14 mouse cellular contexts compared by ENCODE assay signal in genomic region chr10:80671936-80672690, GRCm38 (mm10). TPM values are rescaled to one million over a fixed set of nuclear protein-coding genes. Genes with fewer than 3 reads are reported as not detected.
DNase-seq lines count a peak whose midpoint lies in the region; ATAC-seq and TF ChIP-seq lines count a peak whose summit lies in the region.
"Had no signal": no experiment of that assay in that cellular context is flagged by ENCODE, and none has a peak within 500 bp of the region (broad histone marks: within the 10 kb centered on the region; RNA-seq: fewer than 3 reads in every experiment).

No protein-coding gene starts in this region.

- no peak overlapping the region for H3K4me3 ChIP-seq in hindbrain, embryonic 11.5 days (ENCODE audit: low read depth, low read length)
- H3K4me3 ChIP-seq in hindbrain, embryonic 10.5 days = no peak overlapping the region
- no peak overlapping the region for H3K4me3 ChIP-seq in lung, embryonic 14.5 days (ENCODE audit: low read depth, low read length)
- H3K4me3 ChIP-seq in heart, embryonic 14.5 days (ENCODE audit: control insufficient read depth in 1 of 2, insufficient read depth in 1 of 2, low read depth in 1 of 2, low read length in 2 of 2) = no peak overlapping the region
- H3K4me3 ChIP-seq: stomach, embryonic 15.5 days had no signal

- WGBS in hindbrain, embryonic 11.5 days = 79% methylated on average over 11 of the region's 11 CpGs
- WGBS in hindbrain, embryonic 10.5 days = 80% methylated on average over 11 of the region's 11 CpGs
- 78% methylated on average over 11 of the region's 11 CpGs for WGBS in lung, embryonic 14.5 days
- 83% methylated on average over 11 of the region's 11 CpGs for WGBS in heart, embryonic 14.5 days

- H3K4me2 ChIP-seq in hindbrain, embryonic 11.5 days (replicated peaks; ENCODE audit: low read depth, low read length) = no peak overlapping the region
- no peak overlapping the region for H3K4me2 ChIP-seq in lung, embryonic 14.5 days
- no peak overlapping the region for H3K4me2 ChIP-seq in heart, embryonic 14.5 days (ENCODE audit: low read length)

- no peak for TF ChIP-seq CTCF in lung, embryonic 14.5 days (IDR thresholded peaks at IDR 0.05; ENCODE audit: low read depth)

- no peaks in the 10 kb centered on the region for H3K9me3 ChIP-seq in hindbrain, embryonic 11.5 days (ENCODE audit: control insufficient read depth, low read length)
- no peaks in the 10 kb centered on the region for H3K9me3 ChIP-seq in hindbrain, embryonic 10.5 days
- H3K9me3 ChIP-seq in lung, embryonic 14.5 days (ENCODE audit: low read depth, low read length) = no peaks in the 10 kb centered on the region
- H3K9me3 ChIP-seq in heart, embryonic 14.5 days (ENCODE audit: control insufficient read depth, low read length) = no peaks in the 10 kb centered on the region
- H3K9me3 ChIP-seq: stomach, embryonic 15.5 days had no signal

- no peak overlapping the region for H3K27ac ChIP-seq in hindbrain, embryonic 11.5 days (ENCODE audit: low read depth, low read length)
- no peak overlapping the region for H3K27ac ChIP-seq in hindbrain, embryonic 10.5 days
- H3K27ac ChIP-seq in lung, embryonic 14.5 days (ENCODE audit: low read depth) = no peak overlapping the region
- 0 out of 4 replicates have a peak overlapping the region, but pooled peaks of 1 of the 2 experiments have one; percentile 17 for H3K27ac ChIP-seq in heart, embryonic 14.5 days (replicated peaks in 1 of 2; ENCODE audit: control insufficient read depth in 1 of 2, insufficient read depth in 1 of 2, low read depth in 2 of 2, low read length in 2 of 2)
- H3K27ac ChIP-seq: stomach, embryonic 15.5 days had no signal

- no peaks in the 10 kb centered on the region for H3K27me3 ChIP-seq in hindbrain, embryonic 11.5 days (ENCODE audit: control insufficient read depth, insufficient read depth, low read length)
- H3K27me3 ChIP-seq in hindbrain, embryonic 10.5 days (ENCODE audit: insufficient read depth, poor library complexity, severe bottlenecking) = no peaks in the 10 kb centered on the region
- H3K27me3 ChIP-seq in lung, embryonic 14.5 days (ENCODE audit: insufficient read depth, low read length) = no peaks in the 10 kb centered on the region
- no peaks in the 10 kb centered on the region for H3K27me3 ChIP-seq in heart, embryonic 14.5 days (ENCODE audit: control insufficient read depth, insufficient read depth, low read length)
- H3K27me3 ChIP-seq: stomach, embryonic 15.5 days had no signal

- DNase-seq in cerebellum, adult 9-10 months = peak; percentile 64
- no peak for DNase-seq in cerebellum, adult 11 months
- DNase-seq in hindbrain, embryonic 11.5 days (ENCODE audit: low spot score) = no peak
- no peak for DNase-seq in hindbrain, embryonic 10.5 days (ENCODE audit: low spot score)
- DNase-seq in lung, embryonic 14.5 days = no peak
- no peak for DNase-seq in lung, adult 18-20 months
- DNase-seq in adrenal gland, adult 18-20 months (ENCODE audit: low spot score in 2 of 2) = no peak
- DNase-seq: adrenal gland, adult 8-10 months; B cell, adult 2 months; gastrocnemius, postnatal 10 days; thymus, postnatal 4 days had no signal

- peaks cover 15% of the 10 kb centered on the region for H3K4me1 ChIP-seq in hindbrain, embryonic 11.5 days (replicated peaks; ENCODE audit: control insufficient read depth, insufficient read depth, low read length)
- H3K4me1 ChIP-seq in hindbrain, embryonic 10.5 days (replicated peaks) = peaks cover 56% of the 10 kb centered on the region
- H3K4me1 ChIP-seq in lung, embryonic 14.5 days (ENCODE audit: insufficient read depth) = peaks cover 16% of the 10 kb centered on the region
- H3K4me1 ChIP-seq in heart, embryonic 14.5 days (ENCODE audit: control insufficient read depth in 2 of 2, insufficient read depth in 2 of 2, low read length in 2 of 2) = peaks cover 17 to 46% of the 10 kb centered on the region in 2 experiments

- no peak for ATAC-seq in hindbrain, embryonic 11.5 days (ENCODE audit: low FRiP score)
- ATAC-seq in lung, embryonic 14.5 days (ENCODE audit: insufficient read depth) = no peak
- ATAC-seq in heart, embryonic 14.5 days (ENCODE audit: insufficient number of reproducible peaks, insufficient read depth, low FRiP score, low read depth) = no peak
- ATAC-seq: inflammation-experienced regulatory T-cells, adult 6 months had no signal

- H3K9ac ChIP-seq in hindbrain, embryonic 11.5 days (ENCODE audit: low read depth, low read length) = 0 out of 2 replicates have a peak overlapping the region, but pooled peaks have one; percentile 16
- H3K9ac ChIP-seq in lung, embryonic 14.5 days = peak overlapping the region; percentile 20; the same call in 1 of the 2 replicates
- H3K9ac ChIP-seq in heart, embryonic 14.5 days (ENCODE audit: low read length) = 0 out of 2 replicates have a peak overlapping the region, but pooled peaks have one; percentile 21
- H3K9ac ChIP-seq: stomach, embryonic 15.5 days had no signal

- peaks cover 21% of the 10 kb centered on the region; the same call in 1 of the 2 replicates for H3K36me3 ChIP-seq in hindbrain, embryonic 11.5 days (ENCODE audit: control insufficient read depth, insufficient read depth, low read length)
- peaks cover 74% of the 10 kb centered on the region for H3K36me3 ChIP-seq in hindbrain, embryonic 10.5 days
- H3K36me3 ChIP-seq in lung, embryonic 14.5 days (ENCODE audit: insufficient read depth) = peaks cover 70% of the 10 kb centered on the region
- H3K36me3 ChIP-seq in heart, embryonic 14.5 days (ENCODE audit: control insufficient read depth, insufficient read depth, low read length) = peaks cover 66% of the 10 kb centered on the region

RNA-seq across cellular contexts. Expression of gene Mknk2, which starts 5.8 kb away (rescaled TPM):
- 47.0 and 48.4 TPM in 2 replicates for polyA plus RNA-seq in hindbrain, embryonic 11.5 days (2014; fragmentation: Nextera tagmentation; extraction: Ambion mirVana)
- polyA plus RNA-seq in hindbrain, embryonic 10.5 days (2016; fragmentation: Nextera tagmentation; extraction: Ambion mirVana) = 93.2 and 97.8 TPM in 2 replicates
- polyA plus RNA-seq in lung, embryonic 14.5 days (2014; fragmentation: Nextera tagmentation; extraction: Ambion mirVana) = 102 and 110 TPM in 2 replicates
- polyA plus RNA-seq in heart, embryonic 14.5 days (2014; fragmentation: Nextera tagmentation; extraction: Ambion mirVana) = 69.5 and 82.7 TPM in 2 replicates
- total RNA-seq in adrenal gland, adult 18-20 months (2021) = 100 to 1,000 TPM; 162 to 331 TPM

RNA-seq across cellular contexts. Expression of gene Btbd2, which starts 15.2 kb away (rescaled TPM):
- polyA plus RNA-seq in hindbrain, embryonic 11.5 days (2014; fragmentation: Nextera tagmentation; extraction: Ambion mirVana) = 36.2 and 47.2 TPM in 2 replicates
- polyA plus RNA-seq in hindbrain, embryonic 10.5 days (2016; fragmentation: Nextera tagmentation; extraction: Ambion mirVana) = 77.0 and 77.1 TPM in 2 replicates
- polyA plus RNA-seq in lung, embryonic 14.5 days (2014; fragmentation: Nextera tagmentation; extraction: Ambion mirVana) = 82.5 and 101 TPM in 2 replicates
- polyA plus RNA-seq in heart, embryonic 14.5 days (2014; fragmentation: Nextera tagmentation; extraction: Ambion mirVana) = 49.4 and 53.8 TPM in 2 replicates
- total RNA-seq in adrenal gland, adult 18-20 months (2021) = 10 to 100 TPM; 51.4 to 58.5 TPM

RNA-seq across cellular contexts. Expression of gene Mob3a, which starts 29.7 kb away (rescaled TPM):
- polyA plus RNA-seq in hindbrain, embryonic 11.5 days (2014; fragmentation: Nextera tagmentation; extraction: Ambion mirVana) = 54.4 and 55.6 TPM in 2 replicates
- polyA plus RNA-seq in hindbrain, embryonic 10.5 days (2016; fragmentation: Nextera tagmentation; extraction: Ambion mirVana) = 68.8 and 77.2 TPM in 2 replicates
- polyA plus RNA-seq in lung, embryonic 14.5 days (2014; fragmentation: Nextera tagmentation; extraction: Ambion mirVana) = 35.1 and 40.3 TPM in 2 replicates
- 19.1 and 22.3 TPM in 2 replicates for polyA plus RNA-seq in heart, embryonic 14.5 days (2014; fragmentation: Nextera tagmentation; extraction: Ambion mirVana)
- total RNA-seq in adrenal gland, adult 18-20 months (2021) = 10 to 100 TPM; 16.1 to 29.6 TPM

RNA-seq across cellular contexts. Expression of gene Izumo4, which starts 29.9 kb away (rescaled TPM):
- polyA plus RNA-seq in hindbrain, embryonic 11.5 days (2014; fragmentation: Nextera tagmentation; extraction: Ambion mirVana) = 10.3 and 11.4 TPM in 2 replicates
- polyA plus RNA-seq in hindbrain, embryonic 10.5 days (2016; fragmentation: Nextera tagmentation; extraction: Ambion mirVana) = 13.7 and 18.7 TPM in 2 replicates
- polyA plus RNA-seq in lung, embryonic 14.5 days (2014; fragmentation: Nextera tagmentation; extraction: Ambion mirVana) = 6.7 and 7.3 TPM in 2 replicates
- 3.5 and 7.0 TPM in 2 replicates for polyA plus RNA-seq in heart, embryonic 14.5 days (2014; fragmentation: Nextera tagmentation; extraction: Ambion mirVana)
- total RNA-seq in adrenal gland, adult 18-20 months (2021) = 10 to 100 TPM; 11.0 to 18.0 TPM

RNA-seq across cellular contexts. Expression of gene Csnk1g2, which starts 49.5 kb away (rescaled TPM):
- polyA plus RNA-seq in hindbrain, embryonic 11.5 days (2014; fragmentation: Nextera tagmentation; extraction: Ambion mirVana) = 71.1 and 85.6 TPM in 2 replicates
- 169 and 180 TPM in 2 replicates for polyA plus RNA-seq in hindbrain, embryonic 10.5 days (2016; fragmentation: Nextera tagmentation; extraction: Ambion mirVana)
- polyA plus RNA-seq in lung, embryonic 14.5 days (2014; fragmentation: Nextera tagmentation; extraction: Ambion mirVana) = 105 and 124 TPM in 2 replicates
- 64.8 and 65.0 TPM in 2 replicates for polyA plus RNA-seq in heart, embryonic 14.5 days (2014; fragmentation: Nextera tagmentation; extraction: Ambion mirVana)
- 100 to 1,000 TPM; 134 to 140 TPM for total RNA-seq in adrenal gland, adult 18-20 months (2021)
